Mouse (Mus musculus): ENCODE data around the gene Isg20.

Isg20 gene

GRCm38 (mm10) chr7:78954619-78955018 lies 41.4 kb downstream of the Isg20 start:
- no peak for DNase-seq (ENCODE audit: low read depth, low spot score)

GRCm38 (mm10) chr7:78955086-78955485 lies 41.9 kb downstream of the Isg20 start:
- no peak for DNase-seq (ENCODE audit: low read depth, low spot score)

DNA sequence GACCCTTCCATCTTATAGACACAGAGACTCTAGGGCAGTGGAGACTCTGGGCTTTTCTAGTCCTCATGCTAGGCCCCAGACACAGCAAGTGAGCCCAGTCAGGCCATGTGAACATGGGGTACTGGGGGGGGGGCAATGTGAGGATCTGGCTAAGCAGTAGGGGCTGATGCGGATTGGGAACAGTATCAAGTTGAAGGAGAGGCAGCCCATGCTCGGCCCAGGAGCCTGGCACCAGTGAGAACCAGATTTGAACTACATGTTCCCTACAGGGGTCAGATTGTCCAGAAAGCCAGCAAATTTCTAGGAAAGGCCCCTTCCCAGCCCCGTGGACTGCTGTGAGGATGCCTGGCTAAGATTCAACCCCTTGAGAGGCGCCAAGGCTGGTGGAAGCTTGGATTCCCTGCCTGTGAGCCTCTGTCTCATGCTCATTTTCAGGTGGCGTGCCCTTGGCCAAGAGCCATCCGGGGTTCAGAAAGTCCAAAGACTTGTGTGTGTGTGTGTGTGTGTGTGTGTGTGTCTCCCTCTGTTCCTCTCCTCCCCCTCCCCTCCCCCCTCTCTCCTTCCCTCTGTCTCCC lies 45.4 kb downstream of the Isg20 start:
- DNase-seq (ENCODE audit: low read depth, low spot score) = no peak

DNA sequence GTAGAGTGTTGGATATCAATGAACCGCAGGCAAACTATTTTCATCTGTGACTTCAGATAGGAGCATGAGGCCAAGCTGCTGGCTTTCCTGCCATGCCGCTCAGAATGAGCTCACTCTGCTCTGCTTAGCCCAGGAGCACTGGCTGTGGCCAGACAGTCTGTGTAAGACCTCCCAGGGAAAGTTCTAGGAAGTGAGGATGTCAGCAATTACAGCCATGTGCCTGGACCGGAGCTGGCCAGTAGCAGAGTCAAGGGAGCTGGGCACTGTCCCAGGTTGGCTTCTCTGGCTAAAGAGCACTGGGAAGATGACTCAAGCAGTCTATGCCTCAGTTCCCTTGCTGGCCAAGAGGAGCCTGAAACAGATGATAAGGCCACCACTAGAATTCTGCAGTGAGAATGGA lies 50.7 kb downstream of the Isg20 start:
- no peak for DNase-seq (ENCODE audit: low read depth, low spot score)
